Mouse (Mus musculus) thymus, postnatal 10 days (tissue): ENCODE data around the gene Kcnj1.

Experiments used
- DNase-seq, 2 experiments: peaks; one replicate each; pipeline ENCODE4 v3.0.0; 2021; ENCODE audit warnings: low spot score in 2 of 2

The Kcnj1 gene

DNA sequence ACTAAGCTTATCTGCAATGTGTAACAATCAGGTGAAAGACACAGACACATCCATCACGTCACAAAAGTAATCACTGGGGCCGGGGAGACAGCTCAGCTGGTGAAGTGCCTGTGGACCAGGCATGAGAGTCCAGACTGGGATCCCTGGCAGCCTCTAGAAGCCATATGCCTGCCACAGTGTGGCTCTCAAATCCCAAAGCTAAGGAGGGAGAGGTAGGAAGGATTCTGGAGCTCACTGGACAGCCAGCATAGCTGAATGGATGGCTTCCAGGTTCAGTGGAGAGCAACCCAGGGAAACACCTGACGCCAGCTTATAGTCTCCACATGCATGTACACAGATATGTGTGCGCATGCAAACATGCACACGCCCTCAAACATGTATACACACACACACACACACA, 76.5 kb downstream of the Kcnj1 start:
- no peak for DNase-seq
